Mouse (Mus musculus) stomach, postnatal 0 days (tissue): ENCODE data around the gene Gm44790. TPM values are rescaled to one million over a fixed set of nuclear protein-coding genes. Genes with fewer than 3 reads are reported as not detected.
A peak's percentile ranks its signal among the peaks of the same experiment; 100 is the strongest.

ENCODE experiments used
- ATAC-seq: fragments of 200-750 bp; cut with Nextera tagmentation; 2 replicates; pipeline ENCODE4 v1.8.0; 2017; ENCODE audit not compliant: low FRiP score, low TSS enrichment
- DNase-seq: peaks from one replicate; pipeline ENCODE4 v3.0.0-alpha.2; 2016; ENCODE audit warnings: low spot score
- H3K27ac ChIP-seq: fragments of 300-500 bp; sonication (generic); replicated peaks from 2 replicates; pipeline ENCODE4 v1.5.1; 2014; ENCODE audit warnings: mild to moderate bottlenecking, control low read depth
- H3K27me3 ChIP-seq: fragments of 300-500 bp; sonication (generic); 2 replicates; pipeline ENCODE4 v1.6.1; 2014; ENCODE audit warnings: low read length; ENCODE audit not compliant: control insufficient read depth, insufficient read depth
- H3K36me3 ChIP-seq: fragments of 300-500 bp; sonication (generic); 2 replicates; pipeline ENCODE4 v1.6.1; 2014; ENCODE audit warnings: low read length, mixed read lengths; ENCODE audit not compliant: control insufficient read depth, insufficient read depth
- H3K4me1 ChIP-seq: fragments of 300-500 bp; sonication (generic); replicated peaks from 2 replicates; pipeline ENCODE4 v1.6.1; 2014; ENCODE audit warnings: antibody characterized with exemption; ENCODE audit not compliant: control insufficient read depth, insufficient read depth
- H3K4me2 ChIP-seq: fragments of 300-500 bp; sonication (generic); replicated peaks from 2 replicates; pipeline ENCODE4 v1.6.1; 2014; ENCODE audit warnings: low read depth, mild to moderate bottlenecking, control low read depth, moderate library complexity
- H3K4me3 ChIP-seq: fragments of 300-500 bp; sonication (generic); 2 replicates; pipeline ENCODE4 v1.5.1; 2014; ENCODE audit warnings: low read depth, low read length, control low read depth
- H3K9ac ChIP-seq: fragments of 300-500 bp; sonication (generic); 2 replicates; pipeline ENCODE4 v1.6.1; 2014; ENCODE audit warnings: mild to moderate bottlenecking, low read length, control low read depth, mixed read lengths
- H3K9me3 ChIP-seq: fragments of 300-500 bp; sonication (generic); 2 replicates; pipeline ENCODE4 v1.6.1; 2016; ENCODE audit warnings: low read length; ENCODE audit not compliant: control insufficient read depth
- CTCF ChIP-seq: IDR thresholded peaks from 2 replicates; pipeline ENCODE4 v1.5.1; 2016; ENCODE audit warnings: antibody characterized with exemption, low read depth, mild to moderate bottlenecking, moderate library complexity
- EP300 ChIP-seq: optimal IDR thresholded peaks from 2 replicates; pipeline ENCODE3; 2016; ENCODE audit warnings: antibody characterized with exemption
- WGBS: fragments of 180-500 bp; shearing (Covaris S2); extraction: QIAGEN DNeasy Blood & Tissue Kit; methylation state at CpG from one replicate; pipeline ENCODE4 v1.1.7; 2014; 5-methylcytosine and 5-hydroxymethylcytosine counted together
- polyA plus RNA-seq: library from polyadenylated mRNA; unstranded; fragments of >200 nt; fragmentation: Nextera tagmentation; extraction: Ambion mirVana; gene quantifications from 2 replicates; pipeline ENCODE4 v1.2.1, GENCODE M21; 2015

Gm44790 gene
- polyA plus RNA-seq, 1 experiment from 2014 or later, result not detected

GRCm38 (mm10) chr6:86479816-86480188 is 53.3 kb downstream of the Gm44790 start:
- no peaks in the 10 kb centered on the region for H3K27me3 ChIP-seq
- H3K27ac ChIP-seq, result peak overlapping the region; percentile 85; the same call in 1 of the 2 replicates
- ATAC-seq (no peak), DNase-seq (no peak)
- H3K9me3 ChIP-seq, result no peaks in the 10 kb centered on the region
- no peak overlapping the region for H3K4me3 ChIP-seq
- H3K4me2 ChIP-seq, result peak overlapping the region; percentile 53; the same call in 1 of the 2 replicates
- H3K4me1 ChIP-seq, result no peaks in the 10 kb centered on the region
- TF ChIP-seq CTCF, result no peak
- no peak for TF ChIP-seq EP300
- H3K9ac ChIP-seq, result no peak overlapping the region
- no peaks in the 10 kb centered on the region for H3K36me3 ChIP-seq

- 20% methylated on average over 9 of the region's 9 CpGs for WGBS
- Histone ChIP-seq H3K36me3 (no peaks in the 10 kb centered on the region), H3K4me3 (peak overlapping the region; percentile 15; the same call in 1 of the 2 replicates), H3K27me3 (no peaks in the 10 kb centered on the region), H3K4me1 (no peaks in the 10 kb centered on the region), H3K9me3 (no peaks in the 10 kb centered on the region), H3K9ac (peak overlapping the region; percentile 53), H3K27ac (peak overlapping the region; percentile 85), H3K4me2 (peak overlapping the region; percentile 53)
- ATAC-seq, result no peak; the same call in 1 of the 2 replicates
- TF ChIP-seq CTCF (no peak), EP300 (no peak)
- no peak for DNase-seq
These were observed 53.9 kb downstream of the Gm44790 start for GRCm38 (mm10) chr6:86480189-86480831.

- Histone ChIP-seq H3K9ac (no peak overlapping the region), H3K4me3 (no peak overlapping the region), H3K4me2 (no peak overlapping the region), H3K27me3 (no peaks in the 10 kb centered on the region), H3K27ac (no peak overlapping the region), H3K4me1 (no peaks in the 10 kb centered on the region), H3K36me3 (no peaks in the 10 kb centered on the region), H3K9me3 (no peaks in the 10 kb centered on the region)
- ATAC-seq (peak; percentile 66; the same call in 1 of the 2 replicates), DNase-seq (no peak)
- 74% methylated on average over 5 of the region's 5 CpGs for WGBS
- TF ChIP-seq EP300 (no peak), CTCF (no peak)
These were observed 55.4 kb downstream of the Gm44790 start for GRCm38 (mm10) chr6:86481871-86482270.

- DNase-seq (no peak), ATAC-seq (no peak)
- no peaks in the 10 kb centered on the region for H3K27me3 ChIP-seq
- no peak overlapping the region for H3K4me2 ChIP-seq
- H3K27ac ChIP-seq, result no peak overlapping the region; the same call in 1 of the 2 replicates
- WGBS, result 65% methylated on average over 6 of the region's 7 CpGs
- no peaks in the 10 kb centered on the region for H3K9me3 ChIP-seq
- peaks cover 6% of the 10 kb centered on the region; the same call in 1 of the 2 replicates for H3K4me1 ChIP-seq
- H3K36me3 ChIP-seq, result no peaks in the 10 kb centered on the region
- no peak overlapping the region for H3K9ac ChIP-seq
- H3K4me3 ChIP-seq, result no peak overlapping the region
- TF ChIP-seq EP300 (no peak), CTCF (no peak)
These were observed 59.6 kb downstream of the Gm44790 start for GRCm38 (mm10) chr6:86485943-86486640.

GRCm38 (mm10) chr6:86487358-86488148 is 61.1 kb downstream of the Gm44790 start:
- Histone ChIP-seq H3K9ac (peak overlapping the region; percentile 59), H3K27ac (peak overlapping the region; percentile 98), H3K9me3 (no peaks in the 10 kb centered on the region), H3K27me3 (no peaks in the 10 kb centered on the region), H3K36me3 (no peaks in the 10 kb centered on the region), H3K4me3 (no peak overlapping the region), H3K4me1 (peaks cover 6% of the 10 kb centered on the region; the same call in 1 of the 2 replicates), H3K4me2 (peak overlapping the region; percentile 42)
- 5% methylated on average over 24 of the region's 24 CpGs for WGBS
- DNase-seq (peak; percentile 95), ATAC-seq (peak; percentile 97)
- peak; percentile 69 for TF ChIP-seq CTCF
- peak; percentile 48 for TF ChIP-seq EP300
